Mouse (Mus musculus) CD4-positive helper T cell, adult 2 months (primary cell): ENCODE measurements around the gene Olfr718-ps1.
"Not testable (repeated sequence)": the region's sequence is repeated elsewhere in the genome, so short reads cannot be mapped to it uniquely, and the experiment has no call there.

Source experiments
- DNase-seq: peaks from one replicate; pipeline ENCODE4 v3.0.0-alpha.2; 2012; ENCODE audit warnings: low read depth, missing footprints, low spot score

The Olfr718-ps1 gene

GRCm38 (mm10) chr5:143147481-143147880 is at the start of gene Olfr718-ps1:
Gene Olfr718-ps1 (minus strand): TSS chr5:143147581.
- DNase-seq, result no peak

- no peak for DNase-seq
Measured at GRCm38 (mm10) chr5:143196506-143196905, 49.1 kb upstream of the Olfr718-ps1 start.

GRCm38 (mm10) chr5:143195166-143195565 is 47.8 kb upstream of the Olfr718-ps1 start:
- DNase-seq, result no peak

GRCm38 (mm10) chr5:143194747-143195146 is 47.4 kb upstream of the Olfr718-ps1 start:
- DNase-seq, result not testable (repeated sequence)

GRCm38 (mm10) chr5:143192806-143193205 is 45.4 kb upstream of the Olfr718-ps1 start:
- no peak for DNase-seq

GRCm38 (mm10) chr5:143188014-143188413 is 40.6 kb upstream of the Olfr718-ps1 start:
- not testable (repeated sequence) for DNase-seq

GRCm38 (mm10) chr5:143180255-143181076 is 33.1 kb upstream of the Olfr718-ps1 start, which contains the start of the genes Rbak and Spdye4b:
Gene Rbak (minus strand): TSS chr5:143180775.
Gene Spdye4b (plus strand): TSS chr5:143181017.
- peak; percentile 94 for DNase-seq

GRCm38 (mm10) chr5:143179179-143179578 is 31.8 kb upstream of the Olfr718-ps1 start:
- DNase-seq, result peak; percentile 23

GRCm38 (mm10) chr5:143177541-143178200 is 30.3 kb upstream of the Olfr718-ps1 start:
- peak; percentile 15 for DNase-seq

GRCm38 (mm10) chr5:143175970-143176369 is 28.6 kb upstream of the Olfr718-ps1 start:
- no peak for DNase-seq

- DNase-seq, result no peak
Measured at GRCm38 (mm10) chr5:143165508-143166070, 18.2 kb upstream of the Olfr718-ps1 start.

- DNase-seq, result no peak
Measured at GRCm38 (mm10) chr5:143155534-143155933, 8.2 kb upstream of the Olfr718-ps1 start.

- no peak for DNase-seq
Measured at GRCm38 (mm10) chr5:143153756-143154155, 6.4 kb upstream of the Olfr718-ps1 start.

- no peak for DNase-seq
Measured at GRCm38 (mm10) chr5:143150044-143150443, 2.7 kb upstream of the Olfr718-ps1 start.

- no peak for DNase-seq
Measured at GRCm38 (mm10) chr5:143149536-143149935, 2.2 kb upstream of the Olfr718-ps1 start.

- DNase-seq, result no peak
Measured at GRCm38 (mm10) chr5:143148661-143149060, 1.3 kb upstream of the Olfr718-ps1 start.

- DNase-seq, result no peak
Measured at GRCm38 (mm10) chr5:143137580-143137979, 9.8 kb downstream of the Olfr718-ps1 start.

- no peak for DNase-seq
Measured at GRCm38 (mm10) chr5:143135042-143135441, 12.3 kb downstream of the Olfr718-ps1 start.

GRCm38 (mm10) chr5:143134216-143135010 is 13.0 kb downstream of the Olfr718-ps1 start:
- not testable (repeated sequence) for DNase-seq

GRCm38 (mm10) chr5:143132935-143133514 is 14.4 kb downstream of the Olfr718-ps1 start:
- peak; percentile 83 for DNase-seq

GRCm38 (mm10) chr5:143130342-143130741 is 17.0 kb downstream of the Olfr718-ps1 start:
- peak; percentile 26 for DNase-seq
